Mouse (Mus musculus) fibroblast of lung, adult 2 months (primary cell): ENCODE measurements around the gene Adarb1.
A peak's percentile ranks its signal among the peaks of the same experiment; 100 is the strongest.

Source experiments
- DNase-seq: peaks from one replicate; pipeline ENCODE4 v3.0.0-alpha.2; 2011; ENCODE audit warnings: low read depth

Gene Adarb1

DNA sequence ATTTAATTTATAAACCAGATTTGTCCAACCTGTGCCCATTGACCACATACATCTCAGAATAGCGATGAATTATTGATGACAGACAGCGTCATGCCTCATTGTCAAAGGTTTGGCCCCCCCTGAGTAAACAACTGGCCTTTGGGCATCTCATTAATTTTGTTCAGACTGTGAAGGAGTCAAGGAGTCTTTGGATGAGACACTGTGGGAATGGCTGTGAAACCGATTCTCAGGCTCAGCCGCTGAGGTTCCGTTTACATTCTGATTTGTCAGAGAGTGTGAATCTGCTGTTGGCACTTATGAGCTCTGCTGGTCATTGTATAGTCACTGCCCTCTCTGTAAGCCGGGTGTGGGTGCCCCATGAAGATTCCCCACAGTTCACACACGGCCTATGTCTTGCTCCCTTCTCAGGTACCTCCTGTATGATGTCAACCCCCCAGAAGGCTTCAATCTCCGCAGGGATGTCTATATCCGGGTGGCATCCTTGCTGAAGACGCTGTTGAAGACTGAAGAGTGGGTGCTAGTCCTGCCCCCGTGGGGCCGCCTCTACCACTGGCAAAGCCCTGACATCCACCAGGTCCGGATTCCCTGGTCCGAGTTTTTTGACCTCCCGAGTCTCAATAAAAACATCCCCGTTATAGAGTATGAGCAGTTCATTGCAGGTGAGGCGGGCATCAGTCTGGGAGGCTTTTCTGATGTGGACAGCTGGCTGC, 157.7 kb downstream of the Adarb1 start:
- peak; percentile 43 for DNase-seq

GRCm38 (mm10) chr10:77258704-77259621, 159.1 kb downstream of the Adarb1 start, which contains the start of gene Pofut2:
Gene Pofut2 (plus strand): TSS chr10:77259218.
- peak; percentile 97 for DNase-seq

DNA sequence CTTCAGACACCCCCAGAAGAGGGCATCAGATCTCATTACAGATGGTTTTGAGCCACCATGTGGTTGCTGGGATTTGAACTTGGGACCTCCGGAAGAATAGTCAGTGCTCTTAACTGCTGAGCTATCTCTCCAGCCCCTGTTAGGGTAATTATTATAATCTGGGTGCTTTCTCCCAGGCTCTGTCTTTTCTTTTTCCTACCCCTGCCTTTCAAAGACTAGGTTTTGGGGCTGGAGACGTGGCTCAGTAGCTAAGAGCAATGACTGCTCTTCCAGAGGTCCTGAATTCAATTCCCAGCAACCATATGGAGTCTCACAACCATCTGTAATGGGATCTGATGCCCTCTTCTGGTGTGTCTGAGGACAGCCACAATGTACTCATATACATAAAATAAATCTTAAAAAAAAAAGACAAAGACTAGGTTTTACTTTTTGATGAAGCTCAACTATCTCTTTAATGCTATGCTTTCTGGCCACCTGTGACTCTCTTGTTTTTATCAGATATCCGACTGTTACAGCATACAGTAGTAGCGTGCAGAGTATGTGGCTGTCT, 160.0 kb downstream of the Adarb1 start:
- DNase-seq: no peak

DNA sequence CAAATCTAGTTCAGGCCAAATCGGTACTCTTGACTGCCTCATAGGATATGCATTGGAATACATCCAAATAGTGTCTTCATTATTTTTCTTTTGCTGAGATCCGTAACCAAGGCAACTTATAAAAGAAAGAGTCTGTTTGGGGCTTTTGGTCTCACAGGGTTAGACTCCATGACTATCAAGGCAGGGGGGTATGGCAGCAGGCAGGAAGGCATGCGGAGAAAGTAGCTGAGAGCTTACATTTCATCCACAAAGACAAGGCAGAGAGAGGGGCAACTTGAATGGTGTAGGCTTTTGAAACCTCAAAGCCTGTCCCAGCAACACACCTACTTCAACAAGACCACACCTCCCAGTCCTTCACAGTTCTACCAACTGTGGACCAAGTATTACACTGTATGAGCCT, 162.4 kb downstream of the Adarb1 start:
- no peak for DNase-seq

GRCm38 (mm10) chr10:77255231-77255630, 162.8 kb downstream of the Adarb1 start:
- no peak for DNase-seq

DNA sequence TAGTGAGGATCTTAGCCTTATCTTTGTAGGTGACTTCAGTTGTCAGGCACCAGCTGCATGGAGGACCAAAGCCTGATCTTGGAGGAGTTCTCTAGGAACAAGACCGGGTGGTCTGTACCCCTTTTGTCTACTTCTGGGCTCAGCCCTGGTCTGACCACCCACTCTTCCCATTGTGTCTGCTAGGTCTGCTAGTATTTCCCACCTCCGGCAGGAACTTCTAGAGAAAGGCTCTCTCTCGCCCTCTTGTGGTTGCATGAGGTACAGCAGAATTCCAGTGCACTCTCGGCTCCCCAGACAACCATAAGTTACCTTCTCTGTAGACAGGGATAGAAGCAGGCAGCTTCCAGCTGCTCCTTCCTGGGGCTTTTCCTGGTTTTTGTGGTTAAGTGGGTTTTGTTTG, 165.3 kb downstream of the Adarb1 start:
- DNase-seq: no peak

GRCm38 (mm10) chr10:77251784-77252539, 166.1 kb downstream of the Adarb1 start:
- DNase-seq: peak; percentile 97

DNA sequence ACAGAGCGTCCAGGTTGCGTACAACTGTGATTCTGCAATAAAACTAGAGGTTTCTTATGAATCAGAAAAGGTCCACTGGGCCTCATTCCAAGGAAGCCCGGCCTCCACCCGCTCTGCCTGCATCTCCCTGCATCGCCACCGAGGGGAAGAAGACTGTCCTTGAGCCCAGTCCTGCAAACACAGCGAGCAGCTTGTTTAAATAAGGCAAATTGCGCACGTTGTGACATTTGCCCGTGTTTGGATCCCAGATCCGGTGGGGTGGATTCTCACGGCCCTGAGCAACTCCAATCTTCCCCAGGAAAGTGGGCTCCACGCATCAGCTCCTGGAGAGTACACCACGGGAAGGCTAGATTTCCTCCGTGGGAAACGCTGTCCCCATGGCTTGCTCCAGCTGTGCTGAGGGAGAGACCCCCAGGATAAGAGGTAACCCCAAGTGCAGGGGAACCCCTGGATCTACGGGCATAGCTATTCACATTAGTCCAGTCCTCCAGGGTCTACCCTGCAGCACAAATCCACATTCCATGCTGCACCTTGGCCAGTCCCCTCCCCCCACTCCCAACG, 166.8 kb downstream of the Adarb1 start:
- DNase-seq: no peak

- DNase-seq: no peak
Observed at GRCm38 (mm10) chr10:77247707-77248106, 170.4 kb downstream of the Adarb1 start.

DNA sequence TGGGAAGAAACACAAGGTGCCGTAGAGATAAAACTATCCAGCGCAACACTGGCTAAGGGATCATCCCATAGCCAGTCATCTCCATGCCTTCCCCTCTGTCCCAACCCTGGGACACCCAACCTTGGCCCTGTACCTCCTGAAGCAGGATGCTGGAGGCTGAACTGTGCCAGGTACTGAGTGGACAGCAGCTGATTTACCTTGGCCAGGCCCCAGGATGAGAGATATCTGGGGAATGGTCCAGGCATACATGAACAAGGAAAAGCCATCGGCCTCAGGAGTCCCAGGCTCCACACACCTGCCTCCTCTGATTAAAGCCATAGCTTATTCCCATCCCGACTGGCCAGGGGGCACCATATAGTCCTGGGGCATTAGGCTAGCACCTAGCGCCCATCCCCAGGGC, 171.0 kb downstream of the Adarb1 start:
- DNase-seq: no peak

DNA sequence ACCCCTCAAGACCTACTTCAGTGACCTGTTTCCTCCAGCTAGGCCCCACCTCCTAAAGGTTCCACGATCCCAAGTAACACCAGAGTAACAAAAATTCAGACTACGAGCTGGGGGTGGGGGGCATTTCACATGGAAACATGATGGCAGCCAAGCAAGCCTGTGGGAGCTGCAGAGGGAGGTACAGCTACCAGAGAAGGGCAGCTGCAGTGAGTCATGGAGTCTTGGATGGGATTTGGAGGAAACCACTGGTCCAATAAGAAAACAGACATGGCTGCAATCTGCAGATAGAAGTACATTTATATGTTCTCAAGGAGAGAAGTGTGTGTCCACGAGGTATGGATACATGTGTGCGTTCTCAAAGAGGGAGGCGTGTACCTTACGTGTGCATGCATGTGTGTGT, 173.3 kb downstream of the Adarb1 start:
- no peak for DNase-seq

GRCm38 (mm10) chr10:77243572-77244161, 174.4 kb downstream of the Adarb1 start:
- peak; percentile 65 for DNase-seq

DNA sequence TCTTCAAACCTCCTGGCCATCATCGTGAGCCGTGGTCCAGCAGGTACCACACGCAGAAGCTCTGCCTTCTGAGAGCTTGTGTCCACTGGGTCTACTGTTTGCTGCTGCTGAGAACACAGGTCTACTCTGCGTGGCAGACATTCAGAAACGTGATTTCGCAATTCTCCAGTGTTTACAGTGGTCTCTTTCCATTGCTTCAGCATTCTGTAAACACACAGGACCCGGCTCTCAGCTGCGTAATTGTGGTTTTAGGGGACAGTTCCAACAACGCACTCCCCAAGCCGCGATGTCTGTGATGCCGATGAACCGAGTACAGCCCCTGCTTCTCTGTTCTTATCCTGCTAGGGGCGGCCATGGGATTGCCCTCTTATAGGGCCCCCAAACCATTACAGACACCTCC, 175.2 kb downstream of the Adarb1 start:
- DNase-seq: no peak

- DNase-seq: no peak
Observed at GRCm38 (mm10) chr10:77242396-77242795, 175.7 kb downstream of the Adarb1 start.

GRCm38 (mm10) chr10:77240764-77241163, 177.3 kb downstream of the Adarb1 start:
- no peak for DNase-seq
